Mouse (Mus musculus) right cerebral cortex, adult 2 months (tissue): ENCODE results near the gene Cfap298.

ENCODE experiments used
- DNase-seq, 2 experiments: peaks; one replicate each; pipeline ENCODE4 v3.0.0; 2021 to 2022; ENCODE audit warnings: low spot score in 2 of 2

The Cfap298 gene

GRCm38 (mm10) chr16:90911766-90912165 lies 23.1 kb downstream of the Cfap298 start:
- no peak for DNase-seq

- no peak for DNase-seq
These were observed 23.9 kb downstream of the Cfap298 start for GRCm38 (mm10) chr16:90910855-90911533.

- no peak for DNase-seq
These were observed 27.7 kb downstream of the Cfap298 start for GRCm38 (mm10) chr16:90907250-90907649.

- no peak for DNase-seq
These were observed 31.6 kb downstream of the Cfap298 start for GRCm38 (mm10) chr16:90903300-90903699.

GRCm38 (mm10) chr16:90901364-90901763 lies 33.5 kb downstream of the Cfap298 start:
- no peak for DNase-seq

- no peak for DNase-seq
These were observed 35.4 kb downstream of the Cfap298 start for GRCm38 (mm10) chr16:90899498-90899897.

GRCm38 (mm10) chr16:90897651-90898050 lies 37.3 kb downstream of the Cfap298 start:
- DNase-seq = no peak

- DNase-seq = no peak
These were observed 41.1 kb downstream of the Cfap298 start for GRCm38 (mm10) chr16:90893792-90894191.

GRCm38 (mm10) chr16:90893019-90893418 lies 41.9 kb downstream of the Cfap298 start:
- DNase-seq = no peak

GRCm38 (mm10) chr16:90892081-90892480 lies 42.8 kb downstream of the Cfap298 start:
- no peak for DNase-seq

- no peak for DNase-seq
These were observed 43.3 kb downstream of the Cfap298 start for GRCm38 (mm10) chr16:90891601-90892000.

- no peak for DNase-seq
These were observed 44.2 kb downstream of the Cfap298 start for GRCm38 (mm10) chr16:90890683-90891082.

- no peak for DNase-seq
These were observed 48.9 kb downstream of the Cfap298 start for GRCm38 (mm10) chr16:90885781-90886565.

- no peak for DNase-seq
These were observed 49.6 kb downstream of the Cfap298 start for GRCm38 (mm10) chr16:90885351-90885750.

GRCm38 (mm10) chr16:90882501-90882977 lies 52.4 kb downstream of the Cfap298 start:
- DNase-seq = no peak

- no peak for DNase-seq
These were observed 56.6 kb downstream of the Cfap298 start for GRCm38 (mm10) chr16:90878135-90878860.
